Mouse (Mus musculus) cerebellum, postnatal 36 days (tissue): Measurements from ENCODE around the gene Gm20388.

Source experiments
- DNase-seq, 2 experiments: peaks; one replicate each; pipeline ENCODE4 v3.0.0; 2021 to 2022; ENCODE audit warnings: mixed read lengths in 2 of 2

Gene Gm20388

DNA sequence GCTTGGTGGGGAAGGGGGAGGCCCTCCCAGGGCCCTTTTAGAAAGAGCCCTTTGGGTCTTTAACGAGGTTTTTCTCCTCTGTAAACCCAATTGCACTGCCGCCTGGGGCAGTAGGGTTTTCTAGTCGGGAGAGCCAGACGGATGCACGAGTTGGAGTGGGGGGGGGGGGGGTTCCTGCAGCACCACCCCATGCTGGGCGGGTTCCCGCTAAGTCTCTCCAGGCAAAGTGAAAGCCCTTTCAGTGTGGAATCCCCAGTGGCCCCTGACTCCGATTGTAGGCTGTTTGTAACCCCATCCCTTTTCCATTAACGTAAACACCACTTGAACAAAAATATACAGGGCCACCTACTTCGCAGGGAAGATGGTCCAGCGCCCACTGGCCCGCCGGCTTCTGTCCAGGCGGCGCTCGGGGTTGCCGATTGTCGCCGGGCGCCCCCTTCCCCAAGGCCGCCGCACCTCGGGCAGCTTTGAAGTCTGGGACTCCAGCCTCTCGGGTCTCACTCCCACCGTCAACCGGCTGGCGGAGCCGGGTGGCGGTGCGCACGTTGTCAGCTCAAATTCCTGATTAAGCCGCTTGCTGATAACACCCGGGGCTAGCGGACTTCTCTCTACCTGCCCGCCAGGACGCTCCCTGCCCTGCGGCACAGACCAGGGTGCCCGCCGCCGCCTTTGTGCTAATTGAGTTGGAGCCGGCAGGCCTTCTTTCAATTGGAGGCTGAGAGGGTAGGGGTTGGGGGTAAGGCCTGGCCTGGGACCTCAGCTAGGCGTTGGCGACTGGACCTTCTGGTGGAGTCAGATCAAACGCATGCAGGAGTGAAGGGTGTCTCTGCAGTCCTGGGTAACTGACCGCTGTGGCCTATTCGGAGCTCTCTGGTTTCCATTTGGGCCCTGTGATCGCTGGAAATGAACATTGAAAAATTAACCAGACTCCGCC lies 1162.8 kb downstream of the Gm20388 start:
- no peak for DNase-seq

DNA sequence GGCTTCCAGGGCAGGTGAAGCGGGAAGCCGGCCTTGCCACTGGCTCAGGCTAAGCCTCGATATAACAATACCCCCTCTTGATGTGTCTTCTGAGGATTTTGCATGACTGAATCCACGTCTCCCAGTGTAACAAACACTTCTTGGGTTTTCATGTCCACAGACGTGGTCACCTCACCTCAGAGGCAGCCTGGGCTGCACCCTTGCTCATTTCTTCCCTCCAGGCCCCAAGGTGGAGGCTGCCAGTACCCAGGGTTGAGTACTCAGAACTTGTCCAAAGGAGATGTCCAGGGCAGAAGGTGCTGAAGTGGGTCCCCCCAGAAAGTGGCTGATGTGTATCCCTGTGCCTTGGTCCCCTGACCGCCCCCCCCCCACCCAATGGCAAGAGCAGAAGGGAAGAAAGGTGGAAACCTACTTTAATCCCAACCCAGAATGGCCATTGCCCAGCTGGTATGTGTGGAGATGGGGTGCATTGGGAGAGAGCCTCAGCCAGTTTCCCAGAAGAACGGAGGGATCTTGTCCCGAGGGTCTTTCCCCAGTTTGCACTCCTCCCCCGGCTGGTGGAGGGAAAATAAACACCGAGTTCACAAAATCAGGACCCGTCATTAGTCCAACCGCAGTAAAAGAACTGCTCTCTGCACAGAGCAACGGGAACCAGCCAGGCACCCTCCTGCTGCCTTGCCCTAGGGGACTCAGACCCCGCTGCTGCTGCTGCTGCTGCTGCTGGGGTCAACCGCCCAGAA lies 1163.6 kb downstream of the Gm20388 start:
- DNase-seq = no peak

- no peak for DNase-seq
These were observed 1164.2 kb downstream of the Gm20388 start for GRCm38 (mm10) chr8:121074848-121075145.

- DNase-seq = no peak
These were observed 1165.3 kb downstream of the Gm20388 start for GRCm38 (mm10) chr8:121075936-121076335.

DNA sequence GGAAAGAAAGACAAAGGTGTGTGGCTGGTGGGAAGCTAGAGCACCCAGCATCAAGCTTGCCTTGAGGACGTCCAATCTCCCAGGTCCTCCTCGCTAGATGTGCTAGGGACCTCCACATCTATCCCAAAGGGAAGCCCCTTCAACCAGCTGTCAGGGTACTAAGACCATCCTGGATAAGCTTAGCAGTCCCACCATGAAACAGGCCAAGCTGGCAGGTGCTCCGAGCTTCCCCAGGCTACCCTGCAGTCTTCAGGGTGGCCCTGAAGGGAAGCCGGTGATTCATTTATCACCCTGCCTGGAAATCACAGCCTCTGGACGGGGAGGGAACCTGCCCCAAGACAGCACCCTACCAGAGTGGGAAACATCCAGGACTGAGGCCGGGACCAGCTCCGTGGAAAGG lies 1165.9 kb downstream of the Gm20388 start:
- no peak for DNase-seq

GRCm38 (mm10) chr8:121078721-121079120 lies 1168.1 kb downstream of the Gm20388 start:
- DNase-seq = no peak

GRCm38 (mm10) chr8:121079201-121079600 lies 1168.6 kb downstream of the Gm20388 start:
- no peak for DNase-seq

DNA sequence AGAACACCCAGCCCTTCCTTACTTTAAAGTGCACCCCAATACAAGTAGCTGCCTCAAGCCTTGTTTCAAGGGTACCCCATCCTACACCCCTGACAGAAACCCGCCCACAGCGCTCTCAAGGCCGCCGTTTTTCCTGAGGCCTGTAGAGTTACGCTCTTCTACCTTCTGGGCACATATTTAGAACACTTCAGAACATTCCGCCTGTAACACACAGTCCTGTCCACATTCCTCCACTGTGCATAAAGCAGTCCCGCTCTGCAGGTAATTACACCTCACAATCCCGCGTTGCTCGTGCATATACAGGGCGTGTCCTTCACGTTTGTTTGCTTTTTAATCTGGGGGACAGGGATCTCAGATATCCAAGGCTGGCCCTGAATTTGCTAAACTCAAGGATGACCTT lies 1169.3 kb downstream of the Gm20388 start:
- no peak for DNase-seq

DNA sequence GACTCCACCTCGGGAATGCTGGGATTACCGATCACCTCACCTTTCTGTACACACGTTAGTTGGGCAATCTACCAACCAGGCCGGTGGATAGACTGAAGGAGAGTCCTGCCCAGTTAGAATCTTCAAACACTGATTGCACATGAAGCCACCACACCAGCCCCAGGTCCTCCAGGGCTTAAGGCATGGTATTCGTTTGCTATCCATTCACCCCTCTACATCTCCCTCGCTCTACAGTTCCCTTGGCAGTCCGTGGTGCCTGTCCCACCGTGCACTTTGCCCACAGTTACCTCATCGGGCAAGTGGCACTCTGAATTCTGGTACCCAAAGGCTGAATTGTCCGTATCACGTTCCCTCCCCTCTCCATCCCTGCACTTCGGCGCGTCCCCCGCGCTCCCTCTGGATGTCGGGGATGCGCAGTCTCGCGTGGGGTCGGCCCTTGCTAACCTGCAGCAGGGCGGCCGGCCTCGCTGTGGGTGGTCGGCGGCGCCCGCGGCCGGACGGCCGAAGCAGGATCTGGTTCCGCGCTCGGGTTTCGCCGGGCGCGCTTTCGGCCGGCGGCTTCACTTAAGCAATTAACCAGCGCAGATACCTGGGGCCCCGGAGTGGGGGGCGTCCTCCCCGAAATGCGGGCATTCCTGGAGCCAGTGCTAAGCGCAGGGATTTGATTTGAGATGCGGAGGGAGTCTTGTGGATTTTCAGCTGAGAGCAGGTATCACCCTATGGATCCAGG lies 1169.9 kb downstream of the Gm20388 start:
- no peak for DNase-seq

GRCm38 (mm10) chr8:121081398-121081797 lies 1170.8 kb downstream of the Gm20388 start:
- DNase-seq = no peak

DNA sequence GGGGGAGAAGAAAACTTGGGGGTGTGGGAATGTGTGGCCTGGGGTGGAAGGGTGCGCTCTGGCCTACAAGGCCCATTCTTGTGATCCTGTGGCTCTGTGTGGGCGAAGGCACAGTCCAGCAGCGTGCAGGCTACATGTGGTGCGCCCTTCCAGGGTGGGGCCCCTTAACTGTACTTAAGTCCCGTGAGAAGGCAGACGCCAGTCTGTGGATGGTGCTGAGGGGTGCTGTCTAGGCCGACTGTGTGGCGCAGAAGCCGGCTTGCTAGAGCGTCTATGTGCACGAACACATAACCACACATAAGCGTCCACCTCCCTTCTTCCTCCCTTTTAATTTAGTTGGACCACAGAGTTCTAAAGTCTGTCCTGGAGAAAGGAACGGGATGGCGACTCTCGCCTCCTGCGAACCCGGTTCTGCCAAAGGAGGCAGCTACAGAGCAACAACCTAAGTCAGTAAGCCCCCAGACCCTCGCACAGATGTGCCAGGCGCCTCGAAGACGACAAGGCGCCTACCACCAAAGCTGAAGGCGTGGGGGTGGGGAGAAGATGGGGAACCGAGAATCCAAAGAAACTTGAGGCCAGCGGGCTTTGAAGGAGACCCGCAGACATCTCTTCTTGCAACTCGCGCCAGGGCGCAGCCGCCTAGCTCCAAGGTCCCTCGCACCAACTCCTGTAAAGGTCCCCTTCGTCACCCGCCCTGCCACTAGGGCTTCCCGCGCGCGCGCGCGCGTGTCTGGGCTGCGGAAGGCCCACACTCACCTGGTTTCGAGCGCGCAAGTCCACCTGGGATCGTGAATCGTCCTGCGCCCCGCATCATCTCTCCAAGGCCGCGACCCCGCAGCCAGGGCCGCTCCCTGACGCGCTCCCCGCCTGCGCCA lies 1171.8 kb downstream of the Gm20388 start:
- no peak for DNase-seq

GRCm38 (mm10) chr8:121083093-121083935 lies 1172.7 kb downstream of the Gm20388 start:
- DNase-seq = no peak

- no peak for DNase-seq
These were observed 1173.2 kb downstream of the Gm20388 start for GRCm38 (mm10) chr8:121083936-121084209.

- no peak for DNase-seq
These were observed 1173.7 kb downstream of the Gm20388 start, which contains the start of gene Foxf1 for GRCm38 (mm10) chr8:121084210-121084951. Gene Foxf1 (plus strand): TSS chr8:121084386.

GRCm38 (mm10) chr8:121085011-121085410 lies 1174.4 kb downstream of the Gm20388 start:
- no peak for DNase-seq

DNA sequence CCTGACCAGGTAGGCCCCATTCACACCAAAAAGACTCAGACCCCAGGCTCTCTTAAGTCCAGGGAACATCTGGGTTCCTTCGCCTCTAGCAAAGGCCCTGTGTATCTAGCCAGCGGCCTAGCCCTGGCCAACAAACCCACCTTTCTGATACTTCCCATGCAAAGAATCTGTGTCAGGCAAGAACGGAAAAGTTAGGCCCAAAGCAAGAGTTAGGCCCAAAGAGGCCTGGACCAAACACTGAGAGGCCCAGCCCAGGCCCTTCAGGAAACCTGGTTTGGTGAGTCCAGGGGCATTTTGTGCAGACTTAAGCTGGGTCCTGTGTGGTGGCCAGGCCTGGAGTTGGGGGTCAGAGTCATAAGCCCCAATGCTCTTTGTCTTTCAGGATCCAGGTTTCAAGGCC lies 1174.9 kb downstream of the Gm20388 start:
- DNase-seq = no peak

DNA sequence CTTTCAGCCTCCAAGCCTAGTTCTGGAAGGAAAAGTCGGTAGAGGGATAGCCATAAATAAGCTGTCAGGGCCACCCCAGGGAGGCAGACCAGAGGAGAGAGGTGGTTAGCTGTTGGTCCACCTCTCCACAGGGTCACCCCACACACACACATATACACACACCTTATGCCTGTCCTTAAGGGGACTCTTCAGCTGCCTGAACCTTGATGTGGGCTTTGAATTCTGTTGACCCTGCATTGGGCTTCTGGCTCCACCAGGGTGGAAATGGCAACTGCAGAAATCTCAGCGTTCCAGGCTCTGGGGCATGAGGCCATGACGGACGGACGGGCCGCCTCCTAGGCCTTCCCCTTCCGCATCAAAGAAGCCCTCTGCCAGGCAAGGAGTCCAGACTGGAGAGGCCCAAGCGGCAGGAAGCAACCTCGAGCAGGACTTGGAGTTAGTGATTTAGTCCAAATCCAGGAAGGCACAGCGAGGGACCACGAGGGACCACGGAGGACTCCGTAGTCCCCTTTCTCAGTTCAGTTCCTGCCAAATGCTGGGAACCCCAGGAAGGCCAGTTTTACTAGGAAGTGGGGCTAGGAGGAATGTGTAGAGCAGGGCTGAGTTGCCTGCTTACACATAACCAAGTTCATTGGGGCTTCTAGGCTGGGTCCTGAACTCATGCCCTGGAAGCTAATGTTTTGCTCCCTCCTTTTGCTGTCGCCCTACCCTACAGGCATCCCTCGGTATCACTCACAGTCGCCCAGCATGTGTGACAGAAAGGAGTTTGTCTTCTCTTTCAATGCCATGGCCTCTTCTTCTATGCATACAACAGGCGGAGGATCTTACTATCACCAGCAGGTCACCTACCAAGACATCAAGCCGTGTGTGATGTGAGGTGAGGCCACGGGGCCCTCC lies 1175.6 kb downstream of the Gm20388 start:
- DNase-seq = no peak

- DNase-seq = no peak
These were observed 1177.6 kb downstream of the Gm20388 start for GRCm38 (mm10) chr8:121088281-121088680.

GRCm38 (mm10) chr8:121088871-121089630 lies 1178.4 kb downstream of the Gm20388 start:
- DNase-seq = no peak
